Mouse (Mus musculus): ENCODE data around the gene Blvrb. TPM values are rescaled to one million over a fixed set of nuclear protein-coding genes. Genes with fewer than 3 reads are reported as not detected.

Blvrb gene
- total RNA-seq (2017) = 20.7 to 49.1 TPM (median 37.2 TPM) in 3 replicates

DNA sequence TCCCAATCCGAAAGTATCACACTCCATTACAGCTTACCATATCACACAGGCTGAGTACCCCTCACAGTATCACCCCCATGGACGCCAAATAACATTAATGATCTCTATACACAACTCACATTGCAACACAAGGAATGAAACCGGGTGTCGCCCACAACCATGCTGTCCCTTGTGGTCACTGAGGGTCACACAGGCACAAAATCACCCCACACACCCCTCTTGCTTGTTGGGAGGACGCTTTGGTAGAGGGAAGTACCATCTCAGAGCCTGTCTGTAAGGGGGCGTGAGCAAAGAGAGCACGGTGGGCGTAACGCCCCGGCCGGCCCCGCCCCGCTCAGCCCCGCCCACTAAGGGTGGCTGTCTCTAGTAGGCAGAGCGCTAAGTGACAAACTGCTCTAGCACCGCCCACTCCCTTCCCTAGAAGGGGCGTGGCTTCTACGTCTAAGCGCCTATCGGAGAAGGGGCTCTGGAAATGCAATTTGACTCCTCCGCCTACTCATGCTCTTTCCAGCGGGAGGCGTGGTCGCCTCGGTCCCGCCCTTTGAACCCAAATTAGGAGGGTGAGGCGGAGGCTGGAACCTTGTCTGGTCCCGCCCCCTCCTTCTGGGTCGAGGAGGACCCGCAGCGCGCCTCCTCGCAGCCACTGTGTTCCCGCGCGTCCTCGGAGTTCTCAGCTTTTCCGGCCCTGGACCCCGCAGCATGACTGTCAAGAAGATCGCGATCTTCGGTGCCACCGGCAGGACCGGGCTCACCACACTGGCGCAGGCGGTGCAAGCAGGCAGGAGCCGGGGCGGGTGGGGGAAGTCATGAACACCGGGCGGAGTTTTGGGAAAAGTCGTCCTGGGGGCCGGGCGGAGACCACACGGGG lies at the start of gene Blvrb, which contains the start of gene Sptbn4:
TSS of gene Blvrb (plus strand) at position 560 of the 868 bp plus-strand sequence.
TSS of gene Sptbn4 (minus strand) at position 268 of the 868 bp plus-strand sequence.
- peak; percentile 90 for ATAC-seq (replicated peaks; ENCODE audit: insufficient number of reproducible peaks, low FRiP score, low TSS enrichment, poor library complexity, severe bottlenecking)

DNA sequence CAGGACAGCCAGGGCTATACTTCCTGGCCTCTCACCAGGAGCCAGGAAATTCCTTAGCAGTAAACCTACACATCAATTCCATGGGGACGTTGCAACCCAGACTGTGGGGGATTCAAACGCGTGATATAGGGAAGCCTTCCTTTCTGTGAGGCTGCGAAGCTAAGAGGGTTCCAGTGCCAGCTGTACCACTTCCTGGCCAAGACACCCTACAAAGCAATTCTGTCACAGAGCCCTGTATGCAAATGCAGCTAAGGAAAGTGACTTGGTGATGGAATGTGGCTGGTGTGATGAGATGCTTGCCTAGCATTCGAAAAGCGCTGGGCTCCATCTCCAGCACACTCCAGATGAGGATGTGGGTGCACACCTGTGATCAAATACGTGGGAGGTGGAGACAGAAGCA lies 47.2 kb upstream of the Blvrb start:
- no peak for ATAC-seq (replicated peaks; ENCODE audit: insufficient number of reproducible peaks, low FRiP score, low TSS enrichment, poor library complexity, severe bottlenecking)

DNA sequence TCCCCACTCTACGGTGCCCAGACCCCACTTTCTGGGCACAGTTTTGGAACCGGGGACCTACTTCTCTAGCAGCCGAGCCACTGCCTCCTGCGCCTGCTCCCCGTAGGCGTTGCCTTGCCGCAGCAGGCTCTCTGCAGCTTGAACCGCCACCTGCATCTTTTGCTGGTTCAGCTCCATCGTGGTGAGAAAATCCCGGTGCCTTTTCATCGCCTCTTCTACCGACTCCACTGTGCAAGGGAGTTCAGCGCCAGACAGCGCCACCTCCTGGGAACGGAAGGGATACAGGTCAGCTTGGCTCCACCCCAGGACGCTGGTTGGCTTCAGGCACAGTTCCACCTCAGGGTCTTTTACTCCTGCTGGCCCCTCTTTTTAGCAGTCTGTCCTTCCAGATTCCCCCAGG lies 45.1 kb upstream of the Blvrb start:
- ATAC-seq (replicated peaks; ENCODE audit: insufficient number of reproducible peaks, low FRiP score, low TSS enrichment, poor library complexity, severe bottlenecking) = 0 out of 2 replicates have a peak, but pooled peaks have one; percentile 27

DNA sequence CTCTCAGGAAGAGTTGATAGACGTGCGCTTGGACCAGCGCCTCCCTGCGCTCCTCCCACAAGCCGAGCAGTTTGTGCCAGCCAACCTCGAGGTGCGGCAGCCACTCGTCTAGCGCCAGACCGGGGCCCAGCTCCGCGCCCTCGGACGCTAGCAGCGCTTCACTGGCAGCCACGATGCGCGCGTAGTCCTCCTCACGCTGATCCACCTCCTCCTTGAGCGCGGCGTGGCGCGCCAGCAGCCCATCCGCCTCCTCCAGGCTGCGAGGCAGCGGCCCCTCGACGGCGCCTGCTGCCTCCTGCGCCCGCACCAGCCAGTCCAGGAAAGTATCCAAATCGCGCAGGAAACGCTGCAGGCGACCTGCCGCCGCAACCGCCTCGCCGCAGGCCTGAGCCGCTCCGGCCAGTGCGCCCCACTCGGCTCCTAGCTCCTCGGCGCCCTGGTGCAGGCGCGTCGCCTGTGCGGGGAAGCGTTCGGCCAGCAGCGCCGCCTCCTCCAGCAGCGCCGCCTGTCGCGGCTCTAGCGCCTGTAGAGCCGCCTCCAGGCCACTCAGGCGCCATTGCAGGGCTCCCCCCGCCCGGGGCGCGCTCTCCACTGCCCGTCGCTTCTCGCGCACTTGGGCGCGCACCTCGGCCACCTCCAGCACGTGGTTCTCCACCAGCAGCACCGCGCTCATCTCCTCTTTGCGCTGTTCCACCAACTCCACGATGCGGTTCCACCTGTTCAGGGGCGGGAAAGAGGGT lies 43.4 kb upstream of the Blvrb start:
- no peak for ATAC-seq (replicated peaks; ENCODE audit: insufficient number of reproducible peaks, low FRiP score, low TSS enrichment, poor library complexity, severe bottlenecking)

DNA sequence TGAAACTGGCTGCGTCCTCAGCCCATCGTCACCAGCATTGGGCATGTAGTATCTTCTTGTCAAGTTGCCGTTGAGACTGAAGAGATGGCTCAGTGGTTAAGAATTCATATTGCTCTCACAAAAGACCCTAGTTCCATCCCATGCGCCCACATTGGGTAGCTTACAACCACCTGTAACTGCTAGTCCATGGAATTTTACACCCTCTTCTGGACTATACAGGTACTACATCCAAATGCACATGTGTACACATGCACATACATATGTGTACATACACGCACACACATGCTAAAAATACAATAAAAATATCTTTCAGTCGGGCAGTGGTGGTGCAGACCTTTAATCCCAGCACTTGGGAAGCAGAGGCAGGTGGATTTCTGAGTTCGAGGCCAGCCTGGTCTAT lies 41.3 kb upstream of the Blvrb start:
- no peak for ATAC-seq (replicated peaks; ENCODE audit: insufficient number of reproducible peaks, low FRiP score, low TSS enrichment, poor library complexity, severe bottlenecking)

DNA sequence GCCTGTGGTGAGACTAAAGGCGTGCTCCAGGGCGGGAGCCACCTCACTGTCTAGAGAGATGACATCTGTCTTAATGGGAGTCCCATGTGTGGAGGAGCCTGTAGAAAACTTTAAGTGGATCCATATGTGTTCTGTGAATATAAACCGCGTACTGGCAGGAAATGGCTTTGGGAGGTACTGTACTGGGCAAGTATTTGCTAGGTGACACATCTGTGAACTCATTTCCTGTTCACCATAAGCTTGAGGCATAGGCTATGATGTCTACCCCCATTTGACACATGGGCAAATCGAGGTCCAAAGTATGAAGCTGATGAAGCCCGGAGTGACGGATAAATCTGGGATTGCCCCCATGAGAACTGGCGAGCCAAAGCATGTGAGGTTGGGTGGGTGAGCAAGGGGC lies 40.0 kb upstream of the Blvrb start:
- ATAC-seq (replicated peaks; ENCODE audit: insufficient number of reproducible peaks, low FRiP score, low TSS enrichment, poor library complexity, severe bottlenecking) = no peak

DNA sequence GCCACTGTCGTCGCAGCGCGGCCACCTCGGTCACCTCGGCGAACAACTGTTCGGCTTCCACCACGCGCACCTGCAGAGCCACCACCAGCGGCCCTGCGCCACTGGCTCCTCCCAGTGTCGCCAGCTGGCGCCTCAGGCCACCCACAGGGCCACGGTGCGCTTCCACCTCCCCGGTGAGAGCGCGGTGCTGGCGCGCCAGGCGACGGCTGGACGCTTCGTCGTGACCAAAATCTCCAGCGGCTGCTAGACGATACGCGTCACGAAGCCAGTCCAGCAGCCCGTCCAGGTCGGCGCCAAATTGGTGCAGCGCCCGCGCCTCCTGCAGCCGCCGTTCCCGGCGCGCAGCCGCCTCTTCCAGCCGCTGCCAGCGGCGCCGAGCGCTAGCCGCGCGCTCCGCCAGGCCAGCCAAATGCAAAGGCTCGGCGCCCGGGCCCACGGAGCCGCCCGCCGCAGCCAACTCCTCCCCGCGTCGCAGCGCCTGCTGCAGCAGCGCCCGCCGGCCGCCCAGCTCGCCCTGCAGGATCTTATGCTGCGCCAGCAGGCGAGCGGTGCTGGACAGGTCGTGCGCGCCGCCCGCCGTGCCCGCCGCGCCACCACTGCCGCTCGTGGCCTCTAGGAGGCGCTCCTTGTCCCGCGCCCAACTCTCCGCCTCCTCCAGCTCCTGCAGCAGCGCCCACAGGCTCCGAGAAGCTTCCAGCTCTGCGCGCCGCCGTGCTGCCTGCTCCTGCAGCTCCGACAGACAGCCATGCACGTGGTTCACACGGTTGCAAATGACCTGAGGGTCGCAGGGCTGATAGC lies 39.2 kb upstream of the Blvrb start:
- ATAC-seq (replicated peaks; ENCODE audit: insufficient number of reproducible peaks, low FRiP score, low TSS enrichment, poor library complexity, severe bottlenecking) = 0 out of 2 replicates have a peak, but pooled peaks have one; percentile 52

DNA sequence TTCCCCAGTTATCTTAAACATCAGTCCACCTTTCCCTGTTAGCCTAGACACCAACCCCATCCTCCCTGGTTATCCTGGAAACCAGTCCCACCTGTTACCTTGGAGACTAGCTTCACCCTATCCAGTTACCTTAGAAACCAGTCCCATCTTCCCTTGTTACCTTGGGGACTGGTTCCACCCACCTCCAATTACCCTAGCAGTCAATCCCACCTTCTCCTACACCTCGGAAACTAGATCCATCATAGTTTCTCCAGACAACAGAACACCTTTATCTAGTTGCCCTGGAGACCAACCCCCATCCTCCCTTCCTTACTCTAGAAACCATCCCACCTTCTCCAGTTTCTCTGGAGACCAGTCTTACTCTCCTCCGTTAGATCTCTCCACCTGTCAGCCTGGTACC lies 30.6 kb upstream of the Blvrb start:
- ATAC-seq (replicated peaks; ENCODE audit: insufficient number of reproducible peaks, low FRiP score, low TSS enrichment, poor library complexity, severe bottlenecking) = no peak

DNA sequence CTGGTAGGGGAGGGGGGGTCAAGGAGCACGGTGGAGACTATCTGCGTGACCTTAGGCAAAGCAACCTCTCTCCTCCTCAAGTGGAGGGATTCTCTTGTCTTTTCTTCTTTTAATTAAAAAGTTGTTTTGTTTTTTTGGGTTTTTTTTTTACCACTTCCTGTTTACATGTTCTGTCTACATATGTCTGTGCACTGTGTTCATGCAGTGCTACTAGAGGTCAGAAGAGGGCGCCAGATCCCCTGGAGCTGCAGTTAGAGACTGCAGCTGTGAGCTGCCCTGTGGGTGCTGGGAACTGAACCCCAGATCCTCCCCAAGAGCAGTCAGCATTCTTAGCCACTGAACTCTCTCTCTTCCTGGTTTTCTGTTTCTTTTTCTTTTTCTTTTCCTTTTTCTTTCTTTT lies 28.7 kb upstream of the Blvrb start:
- no peak for ATAC-seq (replicated peaks; ENCODE audit: insufficient number of reproducible peaks, low FRiP score, low TSS enrichment, poor library complexity, severe bottlenecking)

DNA sequence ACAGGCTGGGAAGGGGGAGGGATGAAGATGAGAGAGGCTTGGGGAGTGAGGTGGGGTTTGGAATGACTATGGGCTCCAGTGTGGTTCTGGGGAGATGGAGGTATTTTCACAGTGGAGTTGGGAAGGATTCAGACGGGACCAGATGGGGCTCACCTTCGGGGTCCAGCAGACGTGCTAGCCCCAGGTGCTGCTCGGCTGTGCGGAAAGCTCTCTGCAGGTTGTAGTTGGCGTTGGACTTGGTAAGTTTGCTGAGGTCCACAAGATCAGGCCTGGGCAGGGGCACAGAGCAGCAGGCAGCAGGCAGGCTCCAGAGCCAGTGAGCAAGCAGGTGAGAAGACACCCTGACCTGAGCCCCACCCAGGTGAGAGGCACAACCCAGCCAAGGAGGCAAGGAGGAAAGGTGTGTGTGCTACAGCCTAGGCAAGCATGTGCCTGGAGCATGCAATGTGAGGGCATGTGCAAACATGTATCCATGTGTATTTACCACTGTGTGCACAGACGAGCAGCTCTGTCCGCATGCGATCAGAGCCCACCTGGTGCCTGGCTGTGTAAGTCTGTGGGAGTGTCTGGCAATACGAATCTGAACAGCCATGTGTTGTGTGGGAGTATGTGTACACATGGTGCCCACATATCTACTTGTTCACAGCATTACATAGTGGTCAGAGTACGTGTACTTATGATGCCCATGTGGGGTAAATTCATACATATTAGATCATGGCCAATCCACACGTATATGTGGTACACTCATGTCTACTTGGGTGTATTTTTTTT lies 24.0 kb upstream of the Blvrb start:
- no peak for ATAC-seq (replicated peaks; ENCODE audit: insufficient number of reproducible peaks, low FRiP score, low TSS enrichment, poor library complexity, severe bottlenecking)

DNA sequence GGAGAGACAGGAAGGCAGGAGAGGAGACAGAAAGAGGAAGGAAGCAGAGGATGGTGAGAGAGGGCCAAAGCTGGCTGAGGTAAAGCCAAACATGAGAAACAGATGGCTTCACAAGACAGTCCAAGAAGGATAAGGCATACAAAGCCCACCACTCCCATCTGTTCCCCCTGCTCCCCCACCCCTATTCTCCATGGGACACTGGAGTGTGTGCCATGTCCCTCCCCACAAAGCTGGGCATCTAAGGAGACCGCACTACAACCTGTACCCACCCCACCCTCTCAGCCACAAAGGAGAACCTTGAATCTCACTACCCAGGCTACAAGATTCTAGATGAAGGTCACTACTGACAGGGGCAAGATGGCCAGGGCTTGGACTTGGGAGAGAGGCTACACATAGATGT lies 20.4 kb upstream of the Blvrb start:
- no peak for ATAC-seq (replicated peaks; ENCODE audit: insufficient number of reproducible peaks, low FRiP score, low TSS enrichment, poor library complexity, severe bottlenecking)

DNA sequence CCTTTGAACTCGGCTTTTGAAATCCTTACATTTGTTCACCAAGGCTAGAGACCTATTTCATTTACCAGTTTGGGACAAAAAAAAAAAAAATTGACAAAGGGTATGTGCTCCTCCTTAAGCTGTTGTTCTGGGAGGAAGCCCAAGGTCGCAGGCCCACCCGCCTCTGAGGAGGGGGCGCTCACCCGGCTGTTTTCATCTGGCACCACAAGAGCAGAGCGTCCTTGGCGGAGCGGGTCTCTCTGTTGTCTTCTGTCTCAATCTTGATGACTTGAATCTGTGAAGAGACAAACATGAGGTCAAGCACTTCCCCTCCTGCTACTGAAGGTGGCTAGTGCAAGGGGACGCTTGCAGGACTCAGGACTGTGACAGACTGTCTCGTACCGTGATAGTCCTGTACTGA lies 19.8 kb upstream of the Blvrb start:
- no peak for ATAC-seq (replicated peaks; ENCODE audit: insufficient number of reproducible peaks, low FRiP score, low TSS enrichment, poor library complexity, severe bottlenecking)

DNA sequence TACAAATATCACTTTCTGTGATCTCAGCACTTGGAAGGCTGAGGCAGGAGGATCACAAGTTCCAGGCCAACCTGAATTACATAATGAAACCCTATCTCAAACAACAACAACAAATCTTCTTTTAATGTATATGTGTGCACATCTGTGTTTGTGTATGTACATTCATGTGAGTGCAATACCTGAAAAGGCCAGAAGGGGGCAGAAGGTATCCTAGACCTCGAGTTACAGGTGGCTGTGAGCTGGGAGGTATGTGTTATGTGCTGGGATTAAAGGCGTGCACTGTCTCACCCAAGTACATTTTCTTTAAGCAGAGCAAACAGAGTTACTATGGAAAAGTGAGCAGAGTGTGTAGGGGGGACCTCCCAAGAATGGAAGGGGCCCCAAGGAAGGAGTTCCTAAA lies 18.6 kb upstream of the Blvrb start:
- no peak for ATAC-seq (replicated peaks; ENCODE audit: insufficient number of reproducible peaks, low FRiP score, low TSS enrichment, poor library complexity, severe bottlenecking)

DNA sequence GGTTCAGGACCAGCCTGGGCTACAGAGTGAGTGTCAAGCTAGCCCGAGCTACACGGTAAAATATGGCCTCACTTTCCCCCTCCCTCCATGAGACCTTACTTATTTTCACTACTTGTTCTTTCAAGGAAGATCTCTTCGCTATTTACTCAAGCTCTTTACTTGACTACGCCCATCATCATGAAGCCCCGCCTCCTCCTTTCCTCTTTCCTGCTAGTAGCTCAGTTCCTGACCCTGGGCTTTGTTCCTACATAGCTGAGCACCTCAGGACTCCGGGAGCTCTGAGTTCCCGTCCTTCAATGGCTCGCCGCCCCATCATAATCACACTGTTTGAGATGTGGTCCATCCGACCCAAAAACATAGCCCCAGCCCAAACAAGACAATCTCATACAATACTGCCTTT lies 14.4 kb upstream of the Blvrb start:
- ATAC-seq (replicated peaks; ENCODE audit: insufficient number of reproducible peaks, low FRiP score, low TSS enrichment, poor library complexity, severe bottlenecking) = no peak

DNA sequence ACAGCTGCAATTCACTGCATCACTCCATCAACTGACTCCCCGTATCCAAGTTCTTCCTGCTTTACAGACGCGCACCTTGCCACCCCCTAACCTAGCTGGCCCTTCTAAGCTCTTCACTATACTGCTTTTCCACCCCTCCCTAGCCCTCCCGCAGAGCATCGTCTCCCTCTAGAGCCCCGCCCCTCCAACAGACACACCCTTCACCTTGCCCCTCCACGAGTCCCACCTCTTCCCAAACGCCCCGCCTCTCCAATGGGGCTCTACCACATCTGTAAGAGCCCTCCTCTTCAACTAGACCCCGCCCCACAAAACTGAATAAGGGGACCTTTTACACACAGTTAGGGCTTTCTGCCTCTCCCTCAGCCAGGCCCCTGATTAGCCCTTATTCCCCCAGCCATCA lies 14.0 kb upstream of the Blvrb start:
- ATAC-seq (replicated peaks; ENCODE audit: insufficient number of reproducible peaks, low FRiP score, low TSS enrichment, poor library complexity, severe bottlenecking) = no peak

DNA sequence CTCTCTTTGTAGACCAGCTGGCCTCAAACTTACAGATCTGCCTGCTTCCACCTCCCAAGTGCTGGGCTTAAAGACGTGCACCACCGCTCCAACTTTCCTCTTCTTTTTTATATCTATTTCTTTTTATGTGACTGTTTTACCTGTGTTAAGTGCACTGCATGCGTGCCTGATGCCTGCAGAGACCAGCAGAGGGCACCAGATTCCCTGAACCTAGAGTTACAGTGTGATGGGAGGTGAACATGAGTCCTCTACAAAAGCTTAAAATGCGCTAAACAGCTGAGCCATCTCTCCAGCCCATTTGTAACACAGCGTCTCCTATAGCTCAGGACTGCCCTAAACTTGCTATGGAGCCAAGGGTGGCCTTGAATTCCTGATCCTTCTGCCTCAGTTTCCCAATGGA lies 10.2 kb upstream of the Blvrb start:
- ATAC-seq (replicated peaks; ENCODE audit: insufficient number of reproducible peaks, low FRiP score, low TSS enrichment, poor library complexity, severe bottlenecking) = peak; percentile 64; the same call in 1 of the 2 replicates

DNA sequence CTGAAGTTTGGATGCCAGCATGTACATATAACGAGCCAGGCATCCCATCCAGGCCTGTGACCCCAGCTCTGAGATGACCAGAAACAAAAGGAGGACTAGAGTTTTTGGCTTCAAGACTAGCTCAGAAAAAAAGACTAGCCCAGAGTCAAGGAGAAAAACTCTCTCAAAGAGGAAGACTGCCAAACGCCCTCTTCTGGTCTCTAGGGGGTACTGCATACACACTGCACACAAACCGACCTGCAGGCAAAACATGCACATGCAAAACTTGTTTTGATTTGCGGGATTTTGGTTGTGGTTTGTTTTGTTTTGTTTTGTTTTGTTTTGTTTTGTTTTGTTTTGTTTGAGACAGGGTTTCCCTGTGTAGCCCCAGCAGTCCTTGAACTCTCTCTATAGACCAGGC lies 7.8 kb upstream of the Blvrb start:
- no peak for ATAC-seq (replicated peaks; ENCODE audit: insufficient number of reproducible peaks, low FRiP score, low TSS enrichment, poor library complexity, severe bottlenecking)

DNA sequence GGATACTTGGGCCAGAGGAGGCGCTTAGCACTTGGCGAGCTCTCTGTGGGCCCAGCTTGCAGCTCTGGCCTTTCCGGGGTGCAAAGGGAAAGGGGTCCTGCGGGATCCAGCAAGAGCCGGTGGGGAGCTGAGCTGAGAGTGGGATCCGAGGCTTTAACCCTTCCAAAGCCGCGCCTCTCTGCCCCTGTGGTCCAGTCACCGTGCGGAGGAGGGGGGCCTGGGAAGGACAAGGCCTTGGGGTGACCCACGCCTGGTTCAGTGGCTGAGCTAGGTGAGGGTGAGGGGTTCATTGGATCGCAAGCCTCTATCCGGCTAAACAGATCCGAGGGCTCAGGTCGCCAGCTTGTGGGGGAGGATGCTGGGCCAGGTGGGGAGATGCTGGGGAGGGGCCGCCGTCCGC lies 1.7 kb upstream of the Blvrb start:
- ATAC-seq (replicated peaks; ENCODE audit: insufficient number of reproducible peaks, low FRiP score, low TSS enrichment, poor library complexity, severe bottlenecking) = no peak

All from monocyte, adult 5-6 weeks (primary cell).